7 mouse cellular contexts compared by ENCODE assay signal in genomic region chr5:120562956-120563913, GRCm38 (mm10). TPM values are rescaled to one million over a fixed set of nuclear protein-coding genes. Genes with fewer than 3 reads are reported as not detected.
DNase-seq lines count a peak whose midpoint lies in the region; ATAC-seq and TF ChIP-seq lines count a peak whose summit lies in the region.

No protein-coding gene starts in this region.

- DNase-seq in ES-E14 (ENCODE audit: low read depth, low spot score) = peak; percentile 69
- peak; percentile 75 to 81 for DNase-seq in adrenal gland, postnatal 36 days
- peak; percentile 83 to 88 for DNase-seq in heart, adult 18-20 months
- DNase-seq in kidney, adult 18-20 months = peak; percentile 84
- peak; percentile 83 for DNase-seq in lung, embryonic 14.5 days
- DNase-seq in testis, postnatal 10 days (ENCODE audit: low spot score) = peak; percentile 77
- DNase-seq in right cerebral cortex, postnatal 25 days = no peak

- H3K9ac ChIP-seq in ES-E14 (ENCODE audit: insufficient read depth, low read depth, low read length, poor library complexity, severe bottlenecking) = peak overlapping the region; percentile 42
- H3K9ac ChIP-seq in lung, embryonic 14.5 days = 0 out of 2 replicates have a peak overlapping the region, but pooled peaks have one; percentile 24

- peak overlapping the region; percentile 29 for H3K4me2 ChIP-seq in lung, embryonic 14.5 days

- H3K36me3 ChIP-seq in ES-E14 (ENCODE audit: control insufficient read depth, insufficient read depth, low read length, poor library complexity, severe bottlenecking) = no peaks in the 10 kb centered on the region
- no peaks in the 10 kb centered on the region; the same call in 1 of the 2 replicates for H3K36me3 ChIP-seq in lung, embryonic 14.5 days (ENCODE audit: insufficient read depth)

- ATAC-seq in lung, embryonic 14.5 days (ENCODE audit: insufficient read depth) = peak; percentile 64

- no peaks in the 10 kb centered on the region for H3K27me3 ChIP-seq in lung, embryonic 14.5 days (ENCODE audit: insufficient read depth, low read length)

- no peaks in the 10 kb centered on the region for H3K9me3 ChIP-seq in ES-E14 (ENCODE audit: control insufficient read depth, insufficient read depth, low read depth, low read length)
- no peaks in the 10 kb centered on the region for H3K9me3 ChIP-seq in lung, embryonic 14.5 days (ENCODE audit: low read depth, low read length)

- H3K27ac ChIP-seq in ES-E14 (ENCODE audit: insufficient read depth, low read depth, low read length, poor library complexity, severe bottlenecking) = peak overlapping the region; percentile 89
- peak overlapping the region; percentile 94 for H3K27ac ChIP-seq in lung, embryonic 14.5 days (ENCODE audit: low read depth)

- in situ Hi-C loops in ES-E14 (cut with MboI; ENCODE audit: low sequenced_read_pairs in 2 of 2, unreplicated experiment in 2 of 2) = no loop called here

- H3K4me1 ChIP-seq in ES-E14 (ENCODE audit: control insufficient read depth in 2 of 2, insufficient read depth in 2 of 2, low read length in 2 of 2, poor library complexity in 1 of 2) = peaks cover 6 to 27% of the 10 kb centered on the region in 2 experiments
- peaks cover 74% of the 10 kb centered on the region for H3K4me1 ChIP-seq in lung, embryonic 14.5 days (ENCODE audit: insufficient read depth)

- TF ChIP-seq CTCF in lung, embryonic 14.5 days (IDR thresholded peaks at IDR 0.05; ENCODE audit: low read depth) = no peak

- WGBS in lung, embryonic 14.5 days = 23% methylated on average over 28 of the region's 28 CpGs

- peak overlapping the region; percentile 3 to 39; a peak in 3 of 4 replicates for H3K4me3 ChIP-seq in ES-E14 (ENCODE audit: insufficient read depth in 1 of 2, low read depth in 1 of 2, low read length in 2 of 2, poor library complexity in 1 of 2, severe bottlenecking in 1 of 2)
- H3K4me3 ChIP-seq in lung, embryonic 14.5 days (ENCODE audit: low read depth, low read length) = no peak overlapping the region

TF ChIP-seq in ES-E14, 5 proteins besides CTCF, POLR2A, EP300 and RAD21:
- TF ChIP-seq ZNF384 (IDR thresholded peaks at IDR 0.05; ENCODE audit: low read depth, low read length) = peak; percentile 96
- no peak for TF ChIP-seq CHD2 (IDR thresholded peaks at IDR 0.05; ENCODE audit: low read depth, low read length)

RNA-seq across cellular contexts. Expression of gene Tpcn1, which starts 25.2 kb away (rescaled TPM):
- total RNA-seq in ES-E14 (2012; rRNA removed) = 14.2 and 14.9 TPM in 2 replicates
- 10 to 100 TPM; 34.1 to 36.9 TPM for total RNA-seq in adrenal gland, postnatal 36 days (2021)
- total RNA-seq in heart, adult 18-20 months (2021) = 10 to 100 TPM; 29.7 to 35.5 TPM
- 16.5 and 17.0 TPM in 2 replicates for polyA plus RNA-seq in lung, embryonic 14.5 days (2014; fragmentation: Nextera tagmentation; extraction: Ambion mirVana)

RNA-seq across cellular contexts. Expression of gene Iqcd, which starts 25.6 kb away (rescaled TPM):
- 0.16 TPM in 1 of 2 replicates, not detected in the other for total RNA-seq in ES-E14 (2012; rRNA removed)
- under 1 TPM; 0.36 to 0.40 TPM for total RNA-seq in adrenal gland, postnatal 36 days (2021)
- not detected for total RNA-seq in heart, adult 18-20 months (2021)
- 0.35 and 0.37 TPM in 2 replicates for polyA plus RNA-seq in lung, embryonic 14.5 days (2014; fragmentation: Nextera tagmentation; extraction: Ambion mirVana)

RNA-seq across cellular contexts. Expression of gene Rita1, which starts 49.2 kb away (rescaled TPM):
- 20.6 and 23.7 TPM in 2 replicates for total RNA-seq in ES-E14 (2012; rRNA removed)
- 10 to 100 TPM; 15.6 to 15.9 TPM for total RNA-seq in adrenal gland, postnatal 36 days (2021)
- total RNA-seq in heart, adult 18-20 months (2021) = 10 to 100 TPM; 13.4 to 16.3 TPM
- 7.2 and 9.5 TPM in 2 replicates for polyA plus RNA-seq in lung, embryonic 14.5 days (2014; fragmentation: Nextera tagmentation; extraction: Ambion mirVana)

RNA-seq across cellular contexts. Expression of gene Ddx54, which starts 49.3 kb away (rescaled TPM):
- total RNA-seq in ES-E14 (2012; rRNA removed) = 90.7 and 108 TPM in 2 replicates
- total RNA-seq in adrenal gland, postnatal 36 days (2021) = 10 to 100 TPM; 50.4 to 51.1 TPM
- 10 to 100 TPM; 19.2 to 23.0 TPM for total RNA-seq in heart, adult 18-20 months (2021)
- polyA plus RNA-seq in lung, embryonic 14.5 days (2014; fragmentation: Nextera tagmentation; extraction: Ambion mirVana) = 31.5 and 37.2 TPM in 2 replicates

RNA-seq across cellular contexts. Expression of gene Slc8b1, which starts 52.3 kb away (rescaled TPM):
- total RNA-seq in ES-E14 (2012; rRNA removed) = 20.5 and 34.5 TPM in 2 replicates
- total RNA-seq in adrenal gland, postnatal 36 days (2021) = 10 to 100 TPM; 29.0 to 45.6 TPM
- total RNA-seq in heart, adult 18-20 months (2021) = 10 to 100 TPM in 1 of 2 experiments, 1 to 10 TPM in 1; 9.5 to 11.3 TPM
- 2.7 and 3.6 TPM in 2 replicates for polyA plus RNA-seq in lung, embryonic 14.5 days (2014; fragmentation: Nextera tagmentation; extraction: Ambion mirVana)
